17 mouse cellular contexts compared by ENCODE assay signal in genomic region chr2:16534566-16534965, GRCm38 (mm10).
"Had no signal": no experiment of that assay in that cellular context is flagged by ENCODE, and none has a peak within 500 bp of the region (broad histone marks: within the 10 kb centered on the region; RNA-seq: fewer than 3 reads in every experiment).

No protein-coding gene starts in this region.

- H3K9me3 ChIP-seq: neural tube, embryonic 12.5 days; neural tube, embryonic 13.5 days; stomach, embryonic 15.5 days had no signal

- H3K9ac ChIP-seq: neural tube, embryonic 12.5 days; neural tube, embryonic 13.5 days; neural tube, embryonic 15.5 days; stomach, embryonic 15.5 days had no signal

- H3K4me3 ChIP-seq: neural tube, embryonic 12.5 days; neural tube, embryonic 13.5 days; neural tube, embryonic 15.5 days; stomach, embryonic 15.5 days had no signal

- H3K4me2 ChIP-seq: neural tube, embryonic 12.5 days; neural tube, embryonic 13.5 days; neural tube, embryonic 15.5 days; stomach, embryonic 15.5 days had no signal

- DNase-seq: retina, postnatal 1 day; right cerebral cortex, adult 18-20 months; right cerebral cortex, postnatal 14 days; right cerebral cortex, postnatal 25 days; right cerebral cortex, postnatal 4 days; spleen, adult 18-20 months; thymus, adult 18-20 months; thymus, adult 2 months; thymus, postnatal 14 days; thymus, postnatal 25 days; thymus, postnatal 36 days; thymus, postnatal 4 days had no signal

- H3K4me1 ChIP-seq: neural tube, embryonic 12.5 days; neural tube, embryonic 15.5 days; stomach, embryonic 15.5 days had no signal

- H3K27ac ChIP-seq: neural tube, embryonic 12.5 days; neural tube, embryonic 13.5 days; neural tube, embryonic 15.5 days; stomach, embryonic 15.5 days; stomach, postnatal 0 days had no signal

- H3K36me3 ChIP-seq: neural tube, embryonic 12.5 days; neural tube, embryonic 13.5 days; neural tube, embryonic 15.5 days; stomach, embryonic 15.5 days had no signal

- H3K27me3 ChIP-seq: neural tube, embryonic 12.5 days; neural tube, embryonic 13.5 days; neural tube, embryonic 15.5 days; stomach, embryonic 15.5 days had no signal
